Mouse (Mus musculus) limb, embryonic 12.5 days (tissue): ENCODE data around the gene Dnttip2. TPM values are rescaled to one million over a fixed set of nuclear protein-coding genes. Genes with fewer than 3 reads are reported as not detected.

ENCODE experiments used
- ATAC-seq: fragments of 200-750 bp; cut with Nextera tagmentation; 2 replicates; pipeline ENCODE4 v1.8.0; 2017; ENCODE audit warnings: low read depth, moderate TSS enrichment; ENCODE audit not compliant: insufficient number of reproducible peaks, insufficient read depth, low FRiP score, low TSS enrichment
- H3K27ac ChIP-seq: fragments of 300-500 bp; sonication (generic); 2 replicates; pipeline ENCODE4 v1.5.1; 2016; ENCODE audit warnings: mild to moderate bottlenecking, moderate library complexity
- H3K27me3 ChIP-seq: fragments of 300-500 bp; sonication (generic); 2 replicates; pipeline ENCODE4 v1.6.1; 2016; ENCODE audit warnings: mild to moderate bottlenecking, moderate library complexity
- H3K36me3 ChIP-seq: fragments of 300-500 bp; sonication (generic); 2 replicates; pipeline ENCODE4 v1.6.1; 2016; ENCODE audit warnings: mild to moderate bottlenecking, moderate library complexity
- H3K4me1 ChIP-seq: fragments of 300-500 bp; sonication (generic); replicated peaks from 2 replicates; pipeline ENCODE4 v1.6.1; 2016
- H3K4me2 ChIP-seq: fragments of 300-500 bp; sonication (generic); 2 replicates; pipeline ENCODE4 v1.6.1; 2016; ENCODE audit warnings: mild to moderate bottlenecking, moderate library complexity
- H3K4me3 ChIP-seq: fragments of 300-500 bp; sonication (generic); replicated peaks from 2 replicates; pipeline ENCODE4 v1.5.1; 2016; ENCODE audit warnings: mild to moderate bottlenecking
- H3K9ac ChIP-seq: fragments of 300-500 bp; sonication (generic); replicated peaks from 2 replicates; pipeline ENCODE4 v1.6.1; 2016; ENCODE audit warnings: mild to moderate bottlenecking, moderate library complexity
- H3K9me3 ChIP-seq: fragments of 300-500 bp; sonication (generic); 2 replicates; pipeline ENCODE4 v1.6.1; 2016; ENCODE audit warnings: mild to moderate bottlenecking, moderate library complexity
- WGBS: fragments of 180-500 bp; shearing (Covaris S2); methylation state at CpG from one replicate; pipeline ENCODE4 v1.1.7; 2016; 5-methylcytosine and 5-hydroxymethylcytosine counted together
- polyA plus RNA-seq: library from polyadenylated mRNA; unstranded; fragments of >200 nt; fragmentation: Nextera tagmentation; extraction: Ambion mirVana; gene quantifications from 2 replicates; pipeline ENCODE4 v1.2.1, GENCODE M21; 2016

Dnttip2 gene
- polyA plus RNA-seq, 1 experiment from 2014 or later: 86.5 TPM

GRCm38 (mm10) chr3:122308981-122309380, 34.8 kb downstream of the Dnttip2 start:
- no peak overlapping the region for H3K4me2 ChIP-seq
- H3K27me3 ChIP-seq: no peaks in the 10 kb centered on the region; the same call in 1 of the 2 replicates
- H3K9ac ChIP-seq: no peak overlapping the region
- no peak overlapping the region; the same call in 1 of the 2 replicates for H3K27ac ChIP-seq
- H3K9me3 ChIP-seq: no peaks in the 10 kb centered on the region
- peaks cover 8% of the 10 kb centered on the region; the same call in 1 of the 2 replicates for H3K4me1 ChIP-seq
- WGBS: 31% methylated on average over 6 of the region's 6 CpGs
- no peak for ATAC-seq
- H3K4me3 ChIP-seq: no peak overlapping the region
- no peaks in the 10 kb centered on the region for H3K36me3 ChIP-seq

GRCm38 (mm10) chr3:122312078-122312477, 37.9 kb downstream of the Dnttip2 start:
- H3K9ac ChIP-seq: no peak overlapping the region
- no peaks in the 10 kb centered on the region for H3K9me3 ChIP-seq
- H3K36me3 ChIP-seq: no peaks in the 10 kb centered on the region
- whole genome bisulfite sequencing: 16% methylated on average over 2 of the region's 2 CpGs
- no peak overlapping the region for H3K4me2 ChIP-seq
- no peak for ATAC-seq
- no peaks in the 10 kb centered on the region; the same call in 1 of the 2 replicates for H3K27me3 ChIP-seq
- peaks cover 6% of the 10 kb centered on the region for H3K4me1 ChIP-seq
- H3K4me3 ChIP-seq: no peak overlapping the region
- H3K27ac ChIP-seq: no peak overlapping the region

- Histone ChIP-seq H3K36me3 (no peaks in the 10 kb centered on the region), H3K27ac (no peak overlapping the region), H3K9ac (no peak overlapping the region), H3K27me3 (no peaks in the 10 kb centered on the region; the same call in 1 of the 2 replicates), H3K9me3 (no peaks in the 10 kb centered on the region), H3K4me2 (no peak overlapping the region), H3K4me3 (no peak overlapping the region), H3K4me1 (peaks cover 6% of the 10 kb centered on the region)
- no peak for ATAC-seq
- WGBS: 82% methylated on average over 10 of the region's 10 CpGs
Observed at GRCm38 (mm10) chr3:122312936-122313629, 38.9 kb downstream of the Dnttip2 start.

GRCm38 (mm10) chr3:122313936-122314335, 39.7 kb downstream of the Dnttip2 start:
- H3K4me3 ChIP-seq: no peak overlapping the region
- no peaks in the 10 kb centered on the region; the same call in 1 of the 2 replicates for H3K27me3 ChIP-seq
- ATAC-seq: no peak
- no peak overlapping the region for H3K27ac ChIP-seq
- no peaks in the 10 kb centered on the region for H3K36me3 ChIP-seq
- no peaks in the 10 kb centered on the region for H3K9me3 ChIP-seq
- no peak overlapping the region for H3K4me2 ChIP-seq
- WGBS: 57% methylated on average over 7 of the region's 7 CpGs
- H3K9ac ChIP-seq: no peak overlapping the region
- H3K4me1 ChIP-seq: peaks cover 6% of the 10 kb centered on the region

- no peak overlapping the region for H3K4me3 ChIP-seq
- H3K4me2 ChIP-seq: peak overlapping the region; percentile 29
- H3K9me3 ChIP-seq: no peaks in the 10 kb centered on the region
- H3K36me3 ChIP-seq: no peaks in the 10 kb centered on the region
- no peak overlapping the region for H3K27ac ChIP-seq
- 19% methylated on average over 11 of the region's 11 CpGs for WGBS
- H3K27me3 ChIP-seq: no peaks in the 10 kb centered on the region
- ATAC-seq: no peak
- H3K4me1 ChIP-seq: peaks cover 9% of the 10 kb centered on the region
- no peak overlapping the region for H3K9ac ChIP-seq
Observed at GRCm38 (mm10) chr3:122316621-122317020, 42.4 kb downstream of the Dnttip2 start.

- no peaks in the 10 kb centered on the region for H3K9me3 ChIP-seq
- WGBS: 87% methylated on average over 6 of the region's 6 CpGs
- H3K9ac ChIP-seq: no peak overlapping the region
- H3K4me3 ChIP-seq: no peak overlapping the region
- peaks cover 16% of the 10 kb centered on the region for H3K4me1 ChIP-seq
- H3K4me2 ChIP-seq: no peak overlapping the region
- H3K27ac ChIP-seq: no peak overlapping the region
- ATAC-seq: no peak
- H3K27me3 ChIP-seq: no peaks in the 10 kb centered on the region
- no peaks in the 10 kb centered on the region for H3K36me3 ChIP-seq
Observed at GRCm38 (mm10) chr3:122317339-122317738, 43.2 kb downstream of the Dnttip2 start.

GRCm38 (mm10) chr3:122322226-122322625, 48.0 kb downstream of the Dnttip2 start:
- Histone ChIP-seq H3K27ac (no peak overlapping the region), H3K9ac (no peak overlapping the region), H3K4me1 (peaks cover 13% of the 10 kb centered on the region), H3K4me3 (no peak overlapping the region), H3K27me3 (no peaks in the 10 kb centered on the region), H3K4me2 (0 out of 2 replicates have a peak overlapping the region, but pooled peaks have one; percentile 21), H3K9me3 (no peaks in the 10 kb centered on the region), H3K36me3 (no peaks in the 10 kb centered on the region)
- WGBS: 34% methylated on average over 9 of the region's 9 CpGs
- no peak for ATAC-seq

- H3K4me3 ChIP-seq: no peak overlapping the region
- peaks cover 13% of the 10 kb centered on the region for H3K4me1 ChIP-seq
- H3K4me2 ChIP-seq: no peak overlapping the region
- no peaks in the 10 kb centered on the region for H3K36me3 ChIP-seq
- no peak overlapping the region for H3K27ac ChIP-seq
- ATAC-seq: peak; percentile 15; the same call in 1 of the 2 replicates
- H3K9me3 ChIP-seq: no peaks in the 10 kb centered on the region
- no peaks in the 10 kb centered on the region for H3K27me3 ChIP-seq
- WGBS: 87% methylated on average over 6 of the region's 6 CpGs
- H3K9ac ChIP-seq: no peak overlapping the region
Observed at GRCm38 (mm10) chr3:122323841-122324240, 49.7 kb downstream of the Dnttip2 start.

GRCm38 (mm10) chr3:122324528-122324927, 50.3 kb downstream of the Dnttip2 start:
- no peak for ATAC-seq
- Histone ChIP-seq H3K4me1 (peaks cover 13% of the 10 kb centered on the region), H3K9me3 (no peaks in the 10 kb centered on the region), H3K4me2 (no peak overlapping the region), H3K27ac (no peak overlapping the region), H3K4me3 (no peak overlapping the region), H3K36me3 (no peaks in the 10 kb centered on the region), H3K9ac (no peak overlapping the region), H3K27me3 (no peaks in the 10 kb centered on the region)
- WGBS: 86% methylated on average over 3 of the region's 3 CpGs

GRCm38 (mm10) chr3:122330484-122330883, 56.3 kb downstream of the Dnttip2 start:
- WGBS: 68% methylated on average over 12 of the region's 12 CpGs
- no peak overlapping the region for H3K9ac ChIP-seq
- H3K4me2 ChIP-seq: no peak overlapping the region
- H3K27ac ChIP-seq: no peak overlapping the region
- 0 out of 2 replicates have a peak, but pooled peaks cover 5% of the 10 kb centered on the region for H3K27me3 ChIP-seq
- no peaks in the 10 kb centered on the region for H3K9me3 ChIP-seq
- ATAC-seq: no peak
- H3K4me3 ChIP-seq: no peak overlapping the region
- peaks cover 19% of the 10 kb centered on the region for H3K4me1 ChIP-seq
- no peaks in the 10 kb centered on the region for H3K36me3 ChIP-seq

- Histone ChIP-seq H3K36me3 (no peaks in the 10 kb centered on the region), H3K4me1 (peaks cover 24% of the 10 kb centered on the region), H3K9me3 (no peaks in the 10 kb centered on the region), H3K4me3 (no peak overlapping the region), H3K27me3 (0 out of 2 replicates have a peak, but pooled peaks cover 5% of the 10 kb centered on the region), H3K27ac (peak overlapping the region; percentile 41; the same call in 1 of the 2 replicates), H3K9ac (no peak overlapping the region), H3K4me2 (no peak overlapping the region)
- ATAC-seq: no peak
- WGBS: 37% methylated on average over 4 of the region's 4 CpGs
Observed at GRCm38 (mm10) chr3:122333493-122333892, 59.3 kb downstream of the Dnttip2 start.
